8 mouse cellular contexts compared by ENCODE assay signal in genomic region chr2:180256296-180257000, GRCm38 (mm10). TPM values are rescaled to one million over a fixed set of nuclear protein-coding genes. Genes with fewer than 3 reads are reported as not detected.
A peak's percentile ranks its signal among the peaks of the same experiment; 100 is the strongest.
DNase-seq lines count a peak whose midpoint lies in the region; ATAC-seq and TF ChIP-seq lines count a peak whose summit lies in the region.

No protein-coding gene starts in this region.

- peak overlapping the region; percentile 90 for H3ac ChIP-seq in C2C12 (ENCODE audit: control insufficient read depth, insufficient read length, low read depth)

- DNase-seq in frontal cortex, postnatal 14 days (ENCODE audit: low spot score in 2 of 2) = no peak
- DNase-seq in left cerebral cortex, postnatal 10 days (ENCODE audit: extremely low spot score in 1 of 2, low spot score in 2 of 2) = no peak
- DNase-seq in lung, postnatal 36 days = no peak

- peaks cover 38% of the 10 kb centered on the region for H3K36me3 ChIP-seq in C2C12 (ENCODE audit: control insufficient read depth, insufficient read depth)
- peaks cover 32% of the 10 kb centered on the region for H3K36me3 ChIP-seq in limb, embryonic 13.5 days
- H3K36me3 ChIP-seq in small intestine, adult 2 months (ENCODE audit: control insufficient read depth, insufficient read depth, low read length) = peaks cover 19% of the 10 kb centered on the region

- intact Hi-C loops in left cerebral cortex, postnatal 10 days (cut with DNase I) = loop anchor here (10.0 kb wide), 1 partner anchor 342 kb away; no protein-coding TSS in a partner anchor

- peaks cover 22% of the 10 kb centered on the region for H3K4me1 ChIP-seq in limb, embryonic 13.5 days
- H3K4me1 ChIP-seq in small intestine, adult 2 months (ENCODE audit: control insufficient read depth, insufficient read depth, insufficient read length, low read length) = peaks cover 4% of the 10 kb centered on the region

- ATAC-seq in frontal cortex, adult (ENCODE audit: low TSS enrichment) = peak; percentile 27
- ATAC-seq in erythroblast, adult 5-6 weeks (replicated peaks; ENCODE audit: low FRiP score, poor library complexity, severe bottlenecking) = peak; percentile 29
- ATAC-seq in limb, embryonic 13.5 days (ENCODE audit: low FRiP score, low read depth) = peak; percentile 49

- 22% methylated on average over 26 of the region's 26 CpGs for WGBS in limb, embryonic 13.5 days
- 17% methylated on average over 26 of the region's 26 CpGs for WGBS in small intestine, adult 2 months

- H3K27ac ChIP-seq in limb, embryonic 13.5 days = peak overlapping the region; percentile 91
- H3K27ac ChIP-seq in small intestine, adult 2 months (ENCODE audit: insufficient read depth, low read depth, low read length) = peak overlapping the region; percentile 64

- H3K4me2 ChIP-seq in limb, embryonic 13.5 days (replicated peaks) = peak overlapping the region; percentile 90

- peaks cover 42% of the 10 kb centered on the region for H3K79me2 ChIP-seq in C2C12 (ENCODE audit: control insufficient read depth, insufficient read depth)

- no peaks in the 10 kb centered on the region for H3K27me3 ChIP-seq in C2C12 (ENCODE audit: control insufficient read depth, insufficient read depth, insufficient read length)
- H3K27me3 ChIP-seq in limb, embryonic 13.5 days = no peaks in the 10 kb centered on the region
- H3K27me3 ChIP-seq in small intestine, adult 2 months (ENCODE audit: control insufficient read depth, insufficient read depth, low read length) = no peaks in the 10 kb centered on the region

- TF ChIP-seq CTCF in C2C12 (IDR thresholded peaks at IDR 0.05; ENCODE audit: control insufficient read depth, insufficient read depth, insufficient read length) = no peak
- TF ChIP-seq CTCF in small intestine, adult 2 months (IDR thresholded peaks at IDR 0.05; ENCODE audit: extremely low read depth, insufficient read length, insufficient replicate concordance, low read depth, low read length) = no peak

- no peaks in the 10 kb centered on the region for H3K9me3 ChIP-seq in limb, embryonic 13.5 days

- H3K79me3 ChIP-seq in C2C12 (ENCODE audit: low read depth) = peaks cover 24% of the 10 kb centered on the region

- peak overlapping the region; percentile 75 for H3K9ac ChIP-seq in limb, embryonic 13.5 days

- no peak for TF ChIP-seq POLR2A in small intestine, adult 2 months (IDR thresholded peaks at IDR 0.05; ENCODE audit: low read depth, low read length)

- peak overlapping the region; percentile 96 for H3K4me3 ChIP-seq in C2C12 (ENCODE audit: insufficient read depth, poor library complexity, severe bottlenecking)
- peak overlapping the region; percentile 93 for H3K4me3 ChIP-seq in limb, embryonic 13.5 days
- peak overlapping the region; percentile 64 for H3K4me3 ChIP-seq in small intestine, adult 2 months (ENCODE audit: low read depth, low read length)

TF ChIP-seq in C2C12, 6 proteins besides CTCF, POLR2A, EP300 and RAD21:
- TF ChIP-seq USF1 (IDR thresholded peaks at IDR 0.05; ENCODE audit: low read depth) (no peak), MYOD1 (IDR thresholded peaks at IDR 0.05; ENCODE audit: control insufficient read depth, insufficient read length, low read depth) (no peak), MAX (IDR thresholded peaks at IDR 0.05) (no peak), CEBPB (IDR thresholded peaks at IDR 0.05; ENCODE audit: low read depth) (no peak), MYOG (IDR thresholded peaks at IDR 0.05; ENCODE audit: control insufficient read depth, extremely low read depth, insufficient read length) (no peak)

RNA-seq across cellular contexts. Expression of gene Rps21, which starts 0.7 kb away (rescaled TPM):
- polyA plus RNA-seq in C2C12 (2012; fragmentation: generic; extraction: Trizol) = 5,244 TPM
- 363 and 447 TPM in 2 replicates for total RNA-seq in erythroblast, adult 5-6 weeks (2015; ENCODE audit: low replicate concordance)
- total RNA-seq in erythroblast, adult 5-6 weeks (2017; ENCODE audit: low replicate concordance) = 275 and 320 TPM in 2 replicates
- 572 and 605 TPM in 2 replicates for polyA plus RNA-seq in limb, embryonic 13.5 days (2015; fragmentation: Nextera tagmentation; extraction: Ambion mirVana)
- polyA plus RNA-seq in small intestine, adult 2 months (2012; rRNA removed) = 2,052 and 2,413 TPM in 2 replicates
- total RNA-seq in left cerebral cortex, postnatal 10 days (2021) = 100 to 1,000 TPM; 551 to 611 TPM

RNA-seq across cellular contexts. Expression of gene Cables2, which starts 16.8 kb away (rescaled TPM):
- 7.9 TPM for polyA plus RNA-seq in C2C12 (2012; fragmentation: generic; extraction: Trizol)
- 2.5 and 4.6 TPM in 2 replicates for total RNA-seq in erythroblast, adult 5-6 weeks (2015; ENCODE audit: low replicate concordance)
- total RNA-seq in erythroblast, adult 5-6 weeks (2017; ENCODE audit: low replicate concordance) = 2.7 and 4.9 TPM in 2 replicates
- 14.7 and 16.6 TPM in 2 replicates for polyA plus RNA-seq in limb, embryonic 13.5 days (2015; fragmentation: Nextera tagmentation; extraction: Ambion mirVana)
- polyA plus RNA-seq in small intestine, adult 2 months (2012; rRNA removed) = 15.3 and 32.0 TPM in 2 replicates
- 10 to 100 TPM; 37.6 TPM for total RNA-seq in left cerebral cortex, postnatal 10 days (2021)

RNA-seq across cellular contexts. Expression of gene Lama5, which starts 30.8 kb away (rescaled TPM):
- 47.4 TPM for polyA plus RNA-seq in C2C12 (2012; fragmentation: generic; extraction: Trizol)
- 1.7 TPM in 1 of 2 replicates, not detected in the other for total RNA-seq in erythroblast, adult 5-6 weeks (2015; ENCODE audit: low replicate concordance)
- 0.09 and 0.14 TPM in 2 replicates for total RNA-seq in erythroblast, adult 5-6 weeks (2017; ENCODE audit: low replicate concordance)
- 15.6 and 15.8 TPM in 2 replicates for polyA plus RNA-seq in limb, embryonic 13.5 days (2015; fragmentation: Nextera tagmentation; extraction: Ambion mirVana)
- polyA plus RNA-seq in small intestine, adult 2 months (2012; rRNA removed) = 36.0 and 41.7 TPM in 2 replicates
- 1 to 10 TPM; 7.1 to 9.4 TPM for total RNA-seq in left cerebral cortex, postnatal 10 days (2021)

RNA-seq across cellular contexts. Expression of gene Rbbp8nl, which starts 33.2 kb away (rescaled TPM):
- not detected for polyA plus RNA-seq in C2C12 (2012; fragmentation: generic; extraction: Trizol)
- not detected in 2 replicates for total RNA-seq in erythroblast, adult 5-6 weeks (2015; ENCODE audit: low replicate concordance)
- total RNA-seq in erythroblast, adult 5-6 weeks (2017; ENCODE audit: low replicate concordance) = not detected in 2 replicates
- 1.00 and 1.2 TPM in 2 replicates for polyA plus RNA-seq in limb, embryonic 13.5 days (2015; fragmentation: Nextera tagmentation; extraction: Ambion mirVana)
- polyA plus RNA-seq in small intestine, adult 2 months (2012; rRNA removed) = 1.2 and 1.6 TPM in 2 replicates
- not detected for total RNA-seq in left cerebral cortex, postnatal 10 days (2021)
